Mouse (Mus musculus): ENCODE measurements around the gene Cdk2ap1. TPM values are rescaled to one million over a fixed set of nuclear protein-coding genes. Genes with fewer than 3 reads are reported as not detected.

The Cdk2ap1 gene
- polyA plus RNA-seq, 1 experiment from 2014 or later = 124 TPM

GRCm38 (mm10) chr5:124353726-124354547, 8.9 kb downstream of the Cdk2ap1 start:
- peaks cover 17% of the 10 kb centered on the region for H3K4me1 ChIP-seq (replicated peaks; ENCODE audit: control insufficient read depth, insufficient read depth, low read length)
- peak overlapping the region; percentile 97 for H3K4me3 ChIP-seq (ENCODE audit: low read depth, low read length)
- H3K27me3 ChIP-seq (replicated peaks; ENCODE audit: control insufficient read depth, insufficient read depth, low read length) = no peaks in the 10 kb centered on the region
- peaks cover 7% of the 10 kb centered on the region; the same call in 1 of the 2 replicates for H3K36me3 ChIP-seq (ENCODE audit: control insufficient read depth, insufficient read depth, low read length)
- peak overlapping the region; percentile 81 for H3K4me2 ChIP-seq
- no peaks in the 10 kb centered on the region for H3K9me3 ChIP-seq (ENCODE audit: control insufficient read depth, low read length)
- WGBS = under 1% methylated on average over 90 of the region's 132 CpGs
- DNase-seq (ENCODE audit: low spot score) = peak; percentile 64
- ATAC-seq (replicated peaks; ENCODE audit: low FRiP score) = peak; percentile 35
- H3K9ac ChIP-seq (ENCODE audit: low read depth, low read length) = peak overlapping the region; percentile 99
- H3K27ac ChIP-seq (ENCODE audit: low read depth, low read length) = peak overlapping the region; percentile 96

GRCm38 (mm10) chr5:124353011-124353725, 9.7 kb downstream of the Cdk2ap1 start:
- WGBS = under 1% methylated on average over 32 of the region's 32 CpGs

GRCm38 (mm10) chr5:124352141-124352920, 10.6 kb downstream of the Cdk2ap1 start:
- H3K9me3 ChIP-seq (ENCODE audit: control insufficient read depth, low read length) = no peaks in the 10 kb centered on the region
- H3K4me3 ChIP-seq (ENCODE audit: low read depth, low read length) = peak overlapping the region; percentile 97
- peaks cover 17% of the 10 kb centered on the region for H3K4me1 ChIP-seq (replicated peaks; ENCODE audit: control insufficient read depth, insufficient read depth, low read length)
- peak overlapping the region; percentile 99 for H3K9ac ChIP-seq (ENCODE audit: low read depth, low read length)
- H3K4me2 ChIP-seq = peak overlapping the region; percentile 81
- ATAC-seq (replicated peaks; ENCODE audit: low FRiP score) = peak; percentile 67
- peak overlapping the region; percentile 96 for H3K27ac ChIP-seq (ENCODE audit: low read depth, low read length)
- H3K27me3 ChIP-seq (replicated peaks; ENCODE audit: control insufficient read depth, insufficient read depth, low read length) = no peaks in the 10 kb centered on the region
- WGBS = 3% methylated on average over 29 of the region's 30 CpGs
- peaks cover 16% of the 10 kb centered on the region for H3K36me3 ChIP-seq (ENCODE audit: control insufficient read depth, insufficient read depth, low read length)
- peak; percentile 82 for DNase-seq (ENCODE audit: low spot score)

More at GRCm38 (mm10) chr5:124353011-124353725, 9.7 kb downstream of the Cdk2ap1 start:
- Histone ChIP-seq H3K9me3 (ENCODE audit: control insufficient read depth, low read length) (no peaks in the 10 kb centered on the region), H3K36me3 (ENCODE audit: control insufficient read depth, insufficient read depth, low read length) (peaks cover 13% of the 10 kb centered on the region), H3K4me1 (replicated peaks; ENCODE audit: control insufficient read depth, insufficient read depth, low read length) (peaks cover 17% of the 10 kb centered on the region), H3K9ac (ENCODE audit: low read depth, low read length) (peak overlapping the region; percentile 99), H3K4me3 (ENCODE audit: low read depth, low read length) (peak overlapping the region; percentile 97), H3K27me3 (replicated peaks; ENCODE audit: control insufficient read depth, insufficient read depth, low read length) (no peaks in the 10 kb centered on the region), H3K4me2 (peak overlapping the region; percentile 81), H3K27ac (ENCODE audit: low read depth, low read length) (peak overlapping the region; percentile 96)
- ATAC-seq (replicated peaks; ENCODE audit: low FRiP score) (no peak; the same call in 1 of the 2 replicates), DNase-seq (ENCODE audit: low spot score) (peak; percentile 69)

DNA sequence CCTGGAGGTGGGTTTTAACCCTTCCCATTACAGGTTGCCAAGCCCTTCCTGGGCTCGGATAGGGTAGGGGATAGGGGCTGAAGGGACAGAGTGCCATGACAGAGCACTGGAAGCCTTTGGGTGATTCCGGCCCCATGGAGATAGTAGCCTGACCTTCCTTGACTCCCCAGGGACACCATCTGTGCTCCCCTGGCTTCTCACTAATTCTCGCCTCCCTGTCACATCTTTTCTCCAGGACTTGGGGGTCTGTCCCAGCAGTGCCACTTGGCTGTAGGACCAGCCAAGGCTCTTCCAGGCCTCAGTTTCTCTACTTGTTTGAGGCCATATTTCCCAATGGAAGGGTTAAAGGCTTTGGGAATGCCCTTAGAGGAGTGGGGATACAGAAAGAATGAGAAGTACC, 11.3 kb downstream of the Cdk2ap1 start:
- no peak for DNase-seq (ENCODE audit: low spot score)
- Histone ChIP-seq H3K9me3 (ENCODE audit: control insufficient read depth, low read length) (no peaks in the 10 kb centered on the region), H3K4me2 (peak overlapping the region; percentile 81), H3K36me3 (ENCODE audit: control insufficient read depth, insufficient read depth, low read length) (peaks cover 20% of the 10 kb centered on the region), H3K9ac (ENCODE audit: low read depth, low read length) (peak overlapping the region; percentile 99), H3K27ac (ENCODE audit: low read depth, low read length) (peak overlapping the region; percentile 96), H3K27me3 (replicated peaks; ENCODE audit: control insufficient read depth, insufficient read depth, low read length) (no peaks in the 10 kb centered on the region), H3K4me3 (ENCODE audit: low read depth, low read length) (peak overlapping the region; percentile 97), H3K4me1 (replicated peaks; ENCODE audit: control insufficient read depth, insufficient read depth, low read length) (peaks cover 17% of the 10 kb centered on the region)
- WGBS = 80% methylated on average over 3 of the region's 3 CpGs
- ATAC-seq (replicated peaks; ENCODE audit: low FRiP score) = no peak

DNA sequence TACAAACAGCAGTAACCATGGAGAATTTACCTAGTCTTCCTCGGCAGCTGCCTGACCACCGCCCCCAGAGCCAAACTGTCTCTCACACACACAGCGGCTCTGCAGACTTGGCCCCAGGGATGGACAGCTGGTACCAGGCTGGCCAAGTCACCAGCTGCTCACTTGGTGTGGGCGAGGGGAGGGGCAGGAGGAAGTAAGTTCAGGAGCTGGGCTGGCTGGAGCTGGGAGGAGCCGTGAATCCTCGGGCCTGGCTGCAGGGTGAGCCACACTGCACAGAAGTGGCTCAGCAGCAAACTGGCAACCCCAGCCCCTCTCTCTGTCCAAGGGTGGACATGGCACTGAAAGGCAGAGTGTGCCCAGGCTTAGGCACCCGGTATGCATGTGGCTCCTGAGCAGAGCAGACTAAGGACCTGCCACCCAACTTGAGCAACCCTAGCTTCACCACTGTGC, 11.7 kb downstream of the Cdk2ap1 start:
- H3K27ac ChIP-seq (ENCODE audit: low read depth, low read length) = peak overlapping the region; percentile 96
- H3K9ac ChIP-seq (ENCODE audit: low read depth, low read length) = peak overlapping the region; percentile 99
- no peak for ATAC-seq (replicated peaks; ENCODE audit: low FRiP score)
- H3K4me2 ChIP-seq = peak overlapping the region; percentile 81
- peaks cover 24% of the 10 kb centered on the region for H3K36me3 ChIP-seq (ENCODE audit: control insufficient read depth, insufficient read depth, low read length)
- H3K9me3 ChIP-seq (ENCODE audit: control insufficient read depth, low read length) = no peaks in the 10 kb centered on the region
- WGBS = 43% methylated on average over 7 of the region's 7 CpGs
- DNase-seq (ENCODE audit: low spot score) = peak; percentile 43
- no peaks in the 10 kb centered on the region for H3K27me3 ChIP-seq (replicated peaks; ENCODE audit: control insufficient read depth, insufficient read depth, low read length)
- peak overlapping the region; percentile 97 for H3K4me3 ChIP-seq (ENCODE audit: low read depth, low read length)
- H3K4me1 ChIP-seq (replicated peaks; ENCODE audit: control insufficient read depth, insufficient read depth, low read length) = peaks cover 17% of the 10 kb centered on the region

DNA sequence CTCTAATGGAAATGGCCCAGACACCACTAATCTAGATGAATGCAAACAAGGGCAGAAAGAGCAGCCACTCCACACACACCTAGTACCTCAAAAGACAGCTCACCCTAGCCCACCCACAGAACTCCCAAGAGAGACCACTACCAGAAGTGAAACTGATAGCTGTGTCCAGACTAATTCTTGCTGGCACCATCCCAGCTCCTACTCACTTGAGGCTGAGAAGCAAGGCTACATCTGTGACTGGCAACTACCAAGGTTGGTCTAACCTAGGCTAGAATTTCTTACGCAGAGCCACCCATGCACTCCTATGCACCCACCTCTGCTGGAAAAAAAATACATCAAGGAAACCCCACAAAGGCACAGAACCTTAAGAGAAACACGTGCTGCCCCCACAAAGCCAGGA, 12.5 kb downstream of the Cdk2ap1 start:
- WGBS = 88% methylated on average over 2 of the region's 2 CpGs
- Histone ChIP-seq H3K27ac (ENCODE audit: low read depth, low read length) (no peak overlapping the region), H3K4me3 (ENCODE audit: low read depth, low read length) (no peak overlapping the region), H3K4me2 (no peak overlapping the region), H3K4me1 (replicated peaks; ENCODE audit: control insufficient read depth, insufficient read depth, low read length) (peaks cover 17% of the 10 kb centered on the region), H3K9ac (ENCODE audit: low read depth, low read length) (no peak overlapping the region; the same call in 1 of the 2 replicates), H3K27me3 (replicated peaks; ENCODE audit: control insufficient read depth, insufficient read depth, low read length) (no peaks in the 10 kb centered on the region), H3K9me3 (ENCODE audit: control insufficient read depth, low read length) (no peaks in the 10 kb centered on the region), H3K36me3 (ENCODE audit: control insufficient read depth, insufficient read depth, low read length) (peaks cover 26% of the 10 kb centered on the region)
- DNase-seq (ENCODE audit: low spot score) (no peak), ATAC-seq (replicated peaks; ENCODE audit: low FRiP score) (no peak)

- 96% methylated on average over 17 of the region's 17 CpGs for WGBS
- H3K27ac ChIP-seq (ENCODE audit: low read depth, low read length) = no peak overlapping the region
- DNase-seq (ENCODE audit: low spot score) = no peak
- no peak overlapping the region for H3K4me2 ChIP-seq
- H3K9ac ChIP-seq (ENCODE audit: low read depth, low read length) = no peak overlapping the region
- H3K9me3 ChIP-seq (ENCODE audit: control insufficient read depth, low read length) = no peaks in the 10 kb centered on the region
- no peaks in the 10 kb centered on the region for H3K27me3 ChIP-seq (replicated peaks; ENCODE audit: control insufficient read depth, insufficient read depth, low read length)
- no peak overlapping the region for H3K4me3 ChIP-seq (ENCODE audit: low read depth, low read length)
- ATAC-seq (replicated peaks; ENCODE audit: low FRiP score) = no peak
- peaks cover 34% of the 10 kb centered on the region for H3K36me3 ChIP-seq (ENCODE audit: control insufficient read depth, insufficient read depth, low read length)
- peaks cover 17% of the 10 kb centered on the region for H3K4me1 ChIP-seq (replicated peaks; ENCODE audit: control insufficient read depth, insufficient read depth, low read length)
Measured at GRCm38 (mm10) chr5:124349196-124349595, 13.7 kb downstream of the Cdk2ap1 start.

DNA sequence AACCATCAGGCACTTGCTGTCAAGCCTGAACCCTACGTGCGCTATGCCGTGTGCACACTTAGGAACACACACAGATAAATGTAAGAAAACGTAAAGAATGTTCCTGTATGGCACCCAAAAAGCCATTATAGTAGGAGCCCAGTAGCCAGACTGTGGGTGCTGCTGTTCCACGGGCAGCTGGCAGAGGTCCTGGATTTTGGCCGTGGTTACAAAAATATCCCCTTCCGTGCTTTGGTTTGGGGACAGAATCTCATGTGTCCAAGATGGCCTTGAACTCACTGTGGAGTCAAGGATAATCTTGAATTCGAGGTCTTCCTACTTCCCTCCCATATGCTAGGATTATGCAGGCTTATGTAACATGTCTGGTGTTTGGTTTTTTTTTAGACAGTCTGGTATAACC, 20.0 kb downstream of the Cdk2ap1 start:
- WGBS = 79% methylated on average over 8 of the region's 8 CpGs
- H3K9ac ChIP-seq (ENCODE audit: low read depth, low read length) = no peak overlapping the region
- H3K27me3 ChIP-seq (replicated peaks; ENCODE audit: control insufficient read depth, insufficient read depth, low read length) = no peaks in the 10 kb centered on the region
- no peak overlapping the region for H3K4me3 ChIP-seq (ENCODE audit: low read depth, low read length)
- no peaks in the 10 kb centered on the region for H3K9me3 ChIP-seq (ENCODE audit: control insufficient read depth, low read length)
- no peak overlapping the region for H3K4me2 ChIP-seq
- H3K27ac ChIP-seq (ENCODE audit: low read depth, low read length) = no peak overlapping the region
- no peaks in the 10 kb centered on the region for H3K4me1 ChIP-seq (replicated peaks; ENCODE audit: control insufficient read depth, insufficient read depth, low read length)
- H3K36me3 ChIP-seq (ENCODE audit: control insufficient read depth, insufficient read depth, low read length) = peaks cover 21% of the 10 kb centered on the region
- DNase-seq (ENCODE audit: low spot score) (no peak), ATAC-seq (replicated peaks; ENCODE audit: low FRiP score) (no peak)

All from liver, embryonic 11.5 days (tissue).